ENCODE assay signal across 16 mouse cellular contexts in genomic region chr6:107378489-107378888, GRCm38 (mm10).
"Had no signal": no experiment of that assay in that cellular context is flagged by ENCODE, and none has a peak within 500 bp of the region (broad histone marks: within the 10 kb centered on the region; RNA-seq: fewer than 3 reads in every experiment).

No protein-coding gene starts in this region.

- H3K9me3 ChIP-seq: neural tube, embryonic 13.5 days; neural tube, embryonic 15.5 days; stomach, embryonic 15.5 days had no signal

- H3K4me1 ChIP-seq: neural tube, embryonic 15.5 days; stomach, embryonic 15.5 days had no signal

- DNase-seq: retina, postnatal 1 day; right cerebral cortex, adult 18-20 months; right cerebral cortex, postnatal 14 days; right cerebral cortex, postnatal 25 days; right cerebral cortex, postnatal 4 days; spleen, adult 18-20 months; thymus, adult 18-20 months; thymus, adult 2 months; thymus, postnatal 14 days; thymus, postnatal 25 days; thymus, postnatal 36 days; thymus, postnatal 4 days had no signal

- H3K4me3 ChIP-seq: neural tube, embryonic 13.5 days; neural tube, embryonic 15.5 days; stomach, embryonic 15.5 days had no signal

- H3K36me3 ChIP-seq: neural tube, embryonic 13.5 days; neural tube, embryonic 15.5 days; stomach, embryonic 15.5 days had no signal

- H3K4me2 ChIP-seq: neural tube, embryonic 13.5 days; neural tube, embryonic 15.5 days; stomach, embryonic 15.5 days had no signal

- H3K27ac ChIP-seq: neural tube, embryonic 13.5 days; neural tube, embryonic 15.5 days; stomach, embryonic 15.5 days; stomach, postnatal 0 days had no signal

- H3K27me3 ChIP-seq: neural tube, embryonic 13.5 days; neural tube, embryonic 15.5 days; stomach, embryonic 15.5 days had no signal

- H3K9ac ChIP-seq: neural tube, embryonic 13.5 days; neural tube, embryonic 15.5 days; stomach, embryonic 15.5 days had no signal
